Mouse (Mus musculus) kidney, adult 2 months (tissue): Measurements from ENCODE around the gene Stk11. TPM values are rescaled to one million over a fixed set of nuclear protein-coding genes. Genes with fewer than 3 reads are reported as not detected.
A peak's percentile ranks its signal among the peaks of the same experiment; 100 is the strongest.

Experiments
- DNase-seq: peaks from one replicate; pipeline ENCODE4 v3.0.0; 2021
- H3K27ac ChIP-seq: fragments of 200-500 bp; 2 replicates; pipeline ENCODE4 v1.5.1; 2012; ENCODE audit warnings: low read depth, low read length, control low read depth, inconsistent platforms; ENCODE audit not compliant: insufficient read depth
- H3K27me3 ChIP-seq: fragments of 200-500 bp; replicated peaks from 2 replicates; pipeline ENCODE4 v1.6.1; 2012; ENCODE audit warnings: mild to moderate bottlenecking, moderate library complexity, low read length, inconsistent platforms; ENCODE audit not compliant: control insufficient read depth, insufficient read depth
- H3K36me3 ChIP-seq: fragments of 200-500 bp; 2 replicates; pipeline ENCODE4 v1.6.1; 2012; ENCODE audit warnings: mild to moderate bottlenecking, moderate library complexity, low read length, inconsistent platforms; ENCODE audit not compliant: control insufficient read depth, insufficient read depth
- H3K4me1 ChIP-seq: fragments of 200-500 bp; 2 replicates; pipeline ENCODE4 v1.6.1; 2011; ENCODE audit warnings: low read length; ENCODE audit not compliant: control insufficient read depth, insufficient read depth
- H3K4me3 ChIP-seq: fragments of 200-500 bp; 2 replicates; pipeline ENCODE4 v1.5.1; 2011; ENCODE audit warnings: mild to moderate bottlenecking, low read depth, low read length, control low read depth; ENCODE audit not compliant: insufficient read depth
- CTCF ChIP-seq: fragments of 200-500 bp; conservative IDR thresholded peaks from 2 replicates; pipeline ENCODE4 v1.5.1; 2011; ENCODE audit warnings: low read depth, mild to moderate bottlenecking, control low read depth, low read length, moderate library complexity, mixed read lengths; ENCODE audit not compliant: insufficient read depth, insufficient read length
- POLR2A ChIP-seq: fragments of 200-500 bp; IDR thresholded peaks from one replicate; pipeline ENCODE4 v1.6.1; 2011; ENCODE audit warnings: low read depth, low read length, control low read depth
- WGBS: fragments of 180-500 bp; shearing (Covaris S2); methylation state at CpG from one replicate; pipeline ENCODE4 v1.1.7; 2018; 5-methylcytosine and 5-hydroxymethylcytosine counted together
- polyA plus RNA-seq: library from polyadenylated mRNA; depleted of rRNA; stranded (reverse); fragments of >200 nt; gene quantifications from 2 replicates; pipeline ENCODE4 v1.2.3, GENCODE M21; 2012

Stk11 gene
- polyA plus RNA-seq, 1 experiment = 114 TPM

- H3K27ac ChIP-seq = no peak overlapping the region
- no peak for DNase-seq
- no peaks in the 10 kb centered on the region for H3K27me3 ChIP-seq
- 68% methylated on average over 1 of the region's 1 CpGs for WGBS
- no peaks in the 10 kb centered on the region for H3K36me3 ChIP-seq
- H3K4me3 ChIP-seq = no peak overlapping the region
- peaks cover 33% of the 10 kb centered on the region for H3K4me1 ChIP-seq
- TF ChIP-seq POLR2A (no peak), CTCF (no peak)
Observed at GRCm38 (mm10) chr10:80075924-80076323, 39.7 kb upstream of the Stk11 start.

DNA sequence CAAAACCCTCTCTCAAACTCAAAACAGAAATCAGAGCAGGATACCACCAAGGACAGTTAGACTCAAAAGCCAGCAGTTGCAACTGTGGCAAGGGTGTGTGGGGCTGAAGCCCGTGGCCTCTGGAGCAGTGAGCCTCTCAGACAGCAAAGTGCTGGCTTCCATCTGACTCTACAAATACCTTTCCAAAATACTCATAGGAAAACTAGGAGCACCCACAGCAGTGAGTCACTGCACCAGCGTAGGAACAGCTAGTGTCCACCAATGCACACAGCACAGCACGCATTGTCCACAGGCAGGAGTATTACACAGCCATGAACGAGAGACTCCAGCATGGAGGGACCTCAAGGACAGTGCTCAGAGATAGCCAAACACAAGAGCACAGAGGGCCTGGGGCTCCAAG, 39.2 kb upstream of the Stk11 start:
- no peaks in the 10 kb centered on the region for H3K36me3 ChIP-seq
- no peak overlapping the region for H3K4me3 ChIP-seq
- TF ChIP-seq POLR2A (no peak), CTCF (no peak)
- no peaks in the 10 kb centered on the region for H3K27me3 ChIP-seq
- no peak overlapping the region for H3K27ac ChIP-seq
- WGBS = 97% methylated on average over 4 of the region's 4 CpGs
- no peak for DNase-seq
- peaks cover 30% of the 10 kb centered on the region for H3K4me1 ChIP-seq

GRCm38 (mm10) chr10:80077312-80077711, 38.3 kb upstream of the Stk11 start:
- Histone ChIP-seq H3K27ac (no peak overlapping the region), H3K4me1 (peaks cover 21% of the 10 kb centered on the region), H3K36me3 (no peaks in the 10 kb centered on the region), H3K27me3 (no peaks in the 10 kb centered on the region), H3K4me3 (no peak overlapping the region)
- no peak for DNase-seq
- TF ChIP-seq POLR2A = no peak
- TF ChIP-seq CTCF = no peak
- WGBS = 89% methylated on average over 5 of the region's 5 CpGs

- no peak for TF ChIP-seq POLR2A
- no peak for TF ChIP-seq CTCF
- no peak overlapping the region for H3K4me3 ChIP-seq
- H3K36me3 ChIP-seq = no peaks in the 10 kb centered on the region
- H3K27me3 ChIP-seq = no peaks in the 10 kb centered on the region
- no peak overlapping the region for H3K27ac ChIP-seq
- 97% methylated on average over 1 of the region's 1 CpGs for WGBS
- H3K4me1 ChIP-seq = peaks cover 12% of the 10 kb centered on the region
- DNase-seq = no peak
Observed at GRCm38 (mm10) chr10:80078366-80078765, 37.2 kb upstream of the Stk11 start.

- no peaks in the 10 kb centered on the region for H3K27me3 ChIP-seq
- H3K36me3 ChIP-seq = no peaks in the 10 kb centered on the region
- DNase-seq = no peak
- H3K27ac ChIP-seq = no peak overlapping the region
- TF ChIP-seq POLR2A = no peak
- TF ChIP-seq CTCF = no peak
- WGBS = 64% methylated on average over 16 of the region's 16 CpGs
- peaks cover 5% of the 10 kb centered on the region for H3K4me1 ChIP-seq
- no peak overlapping the region for H3K4me3 ChIP-seq
Observed at GRCm38 (mm10) chr10:80080396-80081070, 35.1 kb upstream of the Stk11 start.

DNA sequence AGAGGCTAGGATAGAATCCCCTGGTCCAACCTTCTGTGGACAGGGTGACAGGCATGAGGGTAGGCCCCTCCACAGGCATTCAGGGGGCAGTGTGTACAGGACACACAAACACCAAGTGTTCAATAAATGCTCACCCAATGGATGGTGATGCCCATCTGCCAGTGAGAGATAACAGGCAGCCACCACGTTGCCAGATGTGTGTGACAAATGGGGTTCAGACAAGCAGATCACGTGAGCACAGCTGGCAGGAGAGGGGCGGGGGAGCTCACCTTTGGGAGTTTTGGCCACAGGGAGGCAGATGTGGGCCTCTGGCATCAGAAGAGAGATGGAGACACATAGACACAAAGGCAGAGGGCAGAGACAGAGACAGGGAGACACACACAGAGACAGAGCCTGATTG, 34.5 kb upstream of the Stk11 start:
- H3K4me1 ChIP-seq = peaks cover 5% of the 10 kb centered on the region
- TF ChIP-seq CTCF = 0 out of 2 replicates have a peak, but pooled peaks have one; percentile 2
- TF ChIP-seq POLR2A = no peak
- H3K27ac ChIP-seq = no peak overlapping the region
- no peak for DNase-seq
- H3K36me3 ChIP-seq = no peaks in the 10 kb centered on the region
- H3K4me3 ChIP-seq = no peak overlapping the region
- H3K27me3 ChIP-seq = no peaks in the 10 kb centered on the region
- 89% methylated on average over 3 of the region's 3 CpGs for WGBS

- no peaks in the 10 kb centered on the region for H3K36me3 ChIP-seq
- TF ChIP-seq CTCF = no peak
- no peak for TF ChIP-seq POLR2A
- peaks cover 13% of the 10 kb centered on the region for H3K4me1 ChIP-seq
- H3K4me3 ChIP-seq = no peak overlapping the region
- DNase-seq = peak; percentile 80
- H3K27ac ChIP-seq = 0 out of 2 replicates have a peak overlapping the region, but pooled peaks have one; percentile 6
- H3K27me3 ChIP-seq = no peaks in the 10 kb centered on the region
- 25% methylated on average over 9 of the region's 9 CpGs for WGBS
Observed at GRCm38 (mm10) chr10:80084817-80085487, 30.7 kb upstream of the Stk11 start.
